Mouse (Mus musculus) heart, postnatal 0 days (tissue): ENCODE measurements at regions not wholly inside any gene's neighbourhood (a gene's known extent, or its start where the extent isn't known, plus 50 kb on each side); places are given as distances from the start of the nearest gene placed in this dataset.

Experiments used
- ATAC-seq: fragments of 200-750 bp; cut with Nextera tagmentation; 2 replicates; pipeline ENCODE4 v1.8.0; 2017; ENCODE audit warnings: low read depth, moderate number of reproducible peaks, moderate library complexity; ENCODE audit not compliant: insufficient read depth
- DNase-seq: peaks from one replicate; pipeline ENCODE4 v3.0.0-alpha.2; 2016; ENCODE audit warnings: low spot score
- H3K27ac ChIP-seq: fragments of 300-500 bp; sonication (generic); 2 replicates; pipeline ENCODE4 v1.5.1; 2014; ENCODE audit warnings: low read depth, mild to moderate bottlenecking
- H3K27me3 ChIP-seq: fragments of 300-500 bp; sonication (generic); 2 replicates; pipeline ENCODE4 v1.6.1; 2014; ENCODE audit warnings: low read length, mixed read lengths; ENCODE audit not compliant: control insufficient read depth, insufficient read depth
- H3K36me3 ChIP-seq: fragments of 300-500 bp; sonication (generic); replicated peaks from 2 replicates; pipeline ENCODE4 v1.6.1; 2014; ENCODE audit warnings: low read length, mixed read lengths; ENCODE audit not compliant: control insufficient read depth, insufficient read depth
- H3K4me1 ChIP-seq: fragments of 300-500 bp; sonication (generic); 2 replicates; pipeline ENCODE4 v1.6.1; 2014; ENCODE audit warnings: antibody characterized with exemption; ENCODE audit not compliant: control insufficient read depth, insufficient read depth
- H3K4me2 ChIP-seq: fragments of 300-500 bp; sonication (generic); 2 replicates; pipeline ENCODE4 v1.6.1; 2014; ENCODE audit warnings: low read depth, mild to moderate bottlenecking, low read length, moderate library complexity
- H3K4me3 ChIP-seq: fragments of 300-500 bp; sonication (generic); 2 replicates; pipeline ENCODE4 v1.5.1; 2014; ENCODE audit warnings: low read depth, low read length
- H3K9ac ChIP-seq: fragments of 300-500 bp; sonication (generic); replicated peaks from 2 replicates; pipeline ENCODE4 v1.6.1; 2014; ENCODE audit warnings: low read depth, low read length, mixed read lengths
- H3K9me3 ChIP-seq: fragments of 300-500 bp; sonication (generic); replicated peaks from 2 replicates; pipeline ENCODE4 v1.6.1; 2016; ENCODE audit warnings: low read length; ENCODE audit not compliant: control insufficient read depth
- CTCF ChIP-seq: IDR thresholded peaks from 2 replicates; pipeline ENCODE4 v1.5.1; 2016; ENCODE audit warnings: antibody characterized with exemption, control low read depth, low read depth
- EP300 ChIP-seq: IDR thresholded peaks from 2 replicates; pipeline ENCODE4 v1.6.1; 2016; ENCODE audit warnings: antibody characterized with exemption, low read depth
- WGBS: fragments of 180-500 bp; shearing (Covaris S2); extraction: QIAGEN DNeasy Blood & Tissue Kit; methylation state at CpG from one replicate; pipeline ENCODE4 v1.1.7; 2014; 5-methylcytosine and 5-hydroxymethylcytosine counted together

- ATAC-seq: no peak
- H3K9ac ChIP-seq: no peak overlapping the region
- no peak overlapping the region for H3K27ac ChIP-seq
- no peaks in the 10 kb centered on the region for H3K36me3 ChIP-seq
- peaks cover 6% of the 10 kb centered on the region; the same call in 1 of the 2 replicates for H3K9me3 ChIP-seq
- H3K4me1 ChIP-seq: no peaks in the 10 kb centered on the region
- no peak for TF ChIP-seq EP300
- TF ChIP-seq CTCF: no peak
- no peaks in the 10 kb centered on the region for H3K27me3 ChIP-seq
- 71% methylated on average over 1 of the region's 1 CpGs for WGBS
- no peak for DNase-seq
- H3K4me2 ChIP-seq: no peak overlapping the region
- H3K4me3 ChIP-seq: no peak overlapping the region
These were observed 130.7 kb upstream of the Gprin3 start for GRCm38 (mm10) chr6:59556668-59557310.

- H3K9me3 ChIP-seq: no peaks in the 10 kb centered on the region
- no peaks in the 10 kb centered on the region for H3K36me3 ChIP-seq
- no peak overlapping the region for H3K4me3 ChIP-seq
- TF ChIP-seq EP300: no peak
- no peak for TF ChIP-seq CTCF
- H3K9ac ChIP-seq: no peak overlapping the region
- H3K4me2 ChIP-seq: no peak overlapping the region
- DNase-seq (no peak), ATAC-seq (no peak)
- H3K27ac ChIP-seq: no peak overlapping the region
- H3K27me3 ChIP-seq: no peaks in the 10 kb centered on the region
- 50% methylated on average over 2 of the region's 2 CpGs for WGBS
- H3K4me1 ChIP-seq: no peaks in the 10 kb centered on the region
These were observed 110.9 kb upstream of the Gprin3 start for GRCm38 (mm10) chr6:59537025-59537424.

GRCm38 (mm10) chr6:59524940-59525265, 98.8 kb upstream of the Gprin3 start:
- Histone ChIP-seq H3K9ac (no peak overlapping the region), H3K9me3 (no peaks in the 10 kb centered on the region), H3K4me2 (no peak overlapping the region), H3K27ac (no peak overlapping the region), H3K4me1 (no peaks in the 10 kb centered on the region), H3K4me3 (no peak overlapping the region), H3K27me3 (no peaks in the 10 kb centered on the region), H3K36me3 (no peaks in the 10 kb centered on the region)
- TF ChIP-seq EP300: no peak
- no peak for TF ChIP-seq CTCF
- WGBS: 36% methylated on average over 1 of the region's 1 CpGs
- ATAC-seq (no peak), DNase-seq (no peak)

- no peak overlapping the region for H3K27ac ChIP-seq
- ATAC-seq: no peak
- DNase-seq: no peak
- no peaks in the 10 kb centered on the region for H3K36me3 ChIP-seq
- H3K4me1 ChIP-seq: no peaks in the 10 kb centered on the region
- H3K4me2 ChIP-seq: no peak overlapping the region
- WGBS: 79% methylated on average over 1 of the region's 1 CpGs
- H3K9ac ChIP-seq: no peak overlapping the region
- H3K4me3 ChIP-seq: no peak overlapping the region
- H3K9me3 ChIP-seq: no peaks in the 10 kb centered on the region
- TF ChIP-seq CTCF: no peak
- TF ChIP-seq EP300: no peak
- no peaks in the 10 kb centered on the region for H3K27me3 ChIP-seq
These were observed 98.2 kb upstream of the Gprin3 start for GRCm38 (mm10) chr6:59524095-59524939.

GRCm38 (mm10) chr6:59522960-59523359, 96.9 kb upstream of the Gprin3 start:
- no peaks in the 10 kb centered on the region for H3K36me3 ChIP-seq
- no peak for ATAC-seq
- H3K27me3 ChIP-seq: no peaks in the 10 kb centered on the region
- no peaks in the 10 kb centered on the region for H3K9me3 ChIP-seq
- no peak overlapping the region for H3K9ac ChIP-seq
- no peak overlapping the region for H3K4me2 ChIP-seq
- no peak for TF ChIP-seq EP300
- TF ChIP-seq CTCF: no peak
- H3K4me1 ChIP-seq: no peaks in the 10 kb centered on the region
- DNase-seq: no peak
- no peak overlapping the region for H3K27ac ChIP-seq
- H3K4me3 ChIP-seq: no peak overlapping the region

- Histone ChIP-seq H3K9me3 (no peaks in the 10 kb centered on the region), H3K4me1 (no peaks in the 10 kb centered on the region), H3K9ac (no peak overlapping the region), H3K36me3 (no peaks in the 10 kb centered on the region), H3K4me2 (no peak overlapping the region), H3K4me3 (no peak overlapping the region), H3K27ac (no peak overlapping the region), H3K27me3 (no peaks in the 10 kb centered on the region)
- ATAC-seq (no peak), DNase-seq (no peak)
- 27% methylated on average over 1 of the region's 1 CpGs for WGBS
- TF ChIP-seq CTCF (peak; percentile 47), EP300 (no peak)
These were observed 74.7 kb upstream of the Gprin3 start for GRCm38 (mm10) chr6:59500818-59501217.
